Mouse (Mus musculus) E14TG2a.4 (cell line): ENCODE measurements around the gene Copg1.

ENCODE experiments used
- CTCF ChIP-seq: conservative IDR thresholded peaks from 2 replicates; pipeline ENCODE4 v1.5.1; 2014; ENCODE audit warnings: low read length
- NANOG ChIP-seq: IDR thresholded peaks from 2 replicates; pipeline ENCODE4 v1.6.1; 2014; ENCODE audit warnings: borderline replicate concordance, low read length, mixed read lengths

- TF ChIP-seq CTCF, result no peak
- no peak for TF ChIP-seq NANOG
Measured at GRCm38 (mm10) chr6:87866211-87866610, 21.4 kb upstream of the Copg1 start.
